Mouse (Mus musculus) limb, embryonic 14.5 days (tissue): ENCODE results near the gene Fah. TPM values are rescaled to one million over a fixed set of nuclear protein-coding genes. Genes with fewer than 3 reads are reported as not detected.

Experiments
- ATAC-seq: fragments of 200-750 bp; cut with Nextera tagmentation; 2 replicates; pipeline ENCODE4 v1.8.0; 2017; ENCODE audit warnings: low read depth, moderate number of reproducible peaks, moderate TSS enrichment; ENCODE audit not compliant: low FRiP score
- DNase-seq: peaks from one replicate; pipeline ENCODE4 v3.0.0-alpha.2; 2015; ENCODE audit warnings: low spot score
- H3K27ac ChIP-seq: fragments of 300-500 bp; sonication (generic); replicated peaks from 2 replicates; pipeline ENCODE4 v1.5.1; 2014; ENCODE audit warnings: low read depth, mild to moderate bottlenecking, low read length, moderate library complexity, mixed read lengths
- H3K27me3 ChIP-seq: fragments of 300-500 bp; sonication (generic); 2 replicates; pipeline ENCODE4 v1.6.1; 2014; ENCODE audit warnings: low read length, mixed read lengths; ENCODE audit not compliant: control insufficient read depth, insufficient read depth
- H3K36me3 ChIP-seq: fragments of 300-500 bp; sonication (generic); 2 replicates; pipeline ENCODE4 v1.6.1; 2014; ENCODE audit warnings: mild to moderate bottlenecking, low read length, moderate library complexity, mixed read lengths; ENCODE audit not compliant: control insufficient read depth, insufficient read depth
- H3K4me1 ChIP-seq: fragments of 300-500 bp; sonication (generic); 2 replicates; pipeline ENCODE4 v1.6.1; 2014; ENCODE audit warnings: antibody characterized with exemption, low read length, mixed read lengths; ENCODE audit not compliant: control insufficient read depth, insufficient read depth
- H3K4me2 ChIP-seq: fragments of 300-500 bp; sonication (generic); replicated peaks from 2 replicates; pipeline ENCODE4 v1.6.1; 2014; ENCODE audit warnings: low read depth, mild to moderate bottlenecking, low read length, moderate library complexity; ENCODE audit not compliant: severe bottlenecking
- H3K4me3 ChIP-seq: fragments of 300-500 bp; sonication (generic); replicated peaks from 2 replicates; pipeline ENCODE4 v1.5.1; 2014; ENCODE audit warnings: low read length
- H3K9ac ChIP-seq: fragments of 300-500 bp; sonication (generic); 2 replicates; pipeline ENCODE4 v1.6.1; 2014; ENCODE audit warnings: mild to moderate bottlenecking, low read depth, low read length, moderate library complexity; ENCODE audit not compliant: severe bottlenecking
- H3K9me3 ChIP-seq: fragments of 300-500 bp; sonication (generic); 2 replicates; pipeline ENCODE4 v1.6.1; 2016; ENCODE audit warnings: low read length; ENCODE audit not compliant: control insufficient read depth
- POLR2A ChIP-seq: fragments of 200-500 bp; IDR thresholded peaks from 2 replicates; pipeline ENCODE4 v1.8.0; 2012; ENCODE audit warnings: inconsistent platforms, mild to moderate bottlenecking, moderate library complexity, borderline replicate concordance; ENCODE audit not compliant: insufficient read depth, insufficient read length; ENCODE audit errors: extremely low read depth
- WGBS: fragments of 180-500 bp; shearing (Covaris S2); extraction: QIAGEN DNeasy Blood & Tissue Kit; methylation state at CpG from one replicate; pipeline ENCODE4 v1.1.7; 2014; 5-methylcytosine and 5-hydroxymethylcytosine counted together
- polyA plus RNA-seq, 2 experiments: library from polyadenylated mRNA; depleted of rRNA in 1 of 2; stranded (reverse) in 1 of 2; unstranded in 1 of 2; fragments of >200 nt; fragmentation: Nextera tagmentation in 1 of 2; extraction: Ambion mirVana in 1 of 2; gene quantifications; 2 replicates each; pipeline versions ENCODE4 v1.2.1 to v1.2.3; 2012 to 2014

The Fah gene
- polyA plus RNA-seq, 2 experiments: 5.0 to 7.4 TPM

DNA sequence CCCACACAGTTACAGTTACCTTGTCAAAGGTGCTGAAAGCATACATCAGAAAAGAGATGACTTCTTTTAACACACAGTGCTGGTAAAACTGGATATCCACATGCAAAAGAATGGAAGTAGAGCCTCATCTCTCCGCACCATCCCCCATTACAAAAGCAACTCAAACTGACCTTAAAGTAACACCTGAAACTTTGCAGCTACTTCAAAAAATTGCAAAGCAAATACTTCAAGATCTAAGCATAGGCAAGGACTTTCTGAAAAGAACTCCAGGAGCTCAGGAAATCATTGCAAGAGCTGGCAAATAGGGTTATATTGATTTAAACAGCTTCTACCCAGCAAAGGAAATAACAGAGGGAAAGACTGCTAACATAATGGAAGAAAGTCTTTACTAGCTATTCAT, 46.0 kb downstream of the Fah start:
- no peaks in the 10 kb centered on the region for H3K9me3 ChIP-seq
- WGBS: 92% methylated on average over 1 of the region's 1 CpGs
- peaks cover 2% of the 10 kb centered on the region; the same call in 1 of the 2 replicates for H3K4me1 ChIP-seq
- TF ChIP-seq POLR2A: no peak
- H3K4me2 ChIP-seq: no peak overlapping the region
- DNase-seq: no peak
- no peak overlapping the region for H3K9ac ChIP-seq
- no peak overlapping the region for H3K4me3 ChIP-seq
- no peaks in the 10 kb centered on the region for H3K36me3 ChIP-seq
- no peak for ATAC-seq
- no peaks in the 10 kb centered on the region for H3K27me3 ChIP-seq
- H3K27ac ChIP-seq: no peak overlapping the region

DNA sequence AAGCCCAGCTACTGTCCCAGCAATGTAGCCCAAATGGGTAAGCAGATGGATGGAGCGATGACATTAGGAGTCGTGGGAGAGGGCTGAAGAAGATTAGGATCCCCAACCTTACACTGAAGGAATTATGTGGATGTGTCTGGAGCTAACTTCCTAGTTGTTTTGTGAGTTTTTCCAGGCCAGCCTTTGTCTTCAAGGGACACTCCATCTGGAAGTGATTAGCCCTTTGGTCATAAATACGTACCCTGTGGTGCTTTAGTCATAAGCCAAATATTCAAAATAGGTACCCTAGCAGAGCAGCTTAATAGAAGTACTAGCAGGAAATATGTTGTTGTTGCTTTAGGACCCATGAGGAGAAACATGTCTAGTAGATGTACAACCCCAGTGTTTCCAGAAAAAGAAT, 49.2 kb downstream of the Fah start:
- WGBS: 44% methylated on average over 3 of the region's 3 CpGs
- no peak overlapping the region for H3K27ac ChIP-seq
- no peak for ATAC-seq

DNA sequence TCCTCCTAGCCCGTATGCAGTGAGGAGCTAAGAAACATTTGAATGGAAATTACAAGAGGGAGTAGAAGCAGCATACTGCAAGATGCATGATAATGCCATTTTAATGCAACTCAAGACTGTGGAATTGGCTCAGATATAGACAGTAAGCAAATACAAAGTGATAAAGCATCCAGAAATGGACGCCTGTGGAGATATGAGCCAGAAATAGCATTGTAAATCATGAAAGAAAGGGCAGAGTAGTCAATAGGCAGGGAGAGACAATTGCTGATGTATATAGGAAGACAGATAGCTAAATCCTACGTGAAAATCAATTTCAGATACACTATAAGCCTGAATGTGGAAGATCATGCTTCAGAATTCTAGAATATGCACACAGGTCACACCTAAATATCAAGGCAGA, 51.2 kb downstream of the Fah start:
- H3K27me3 ChIP-seq: no peaks in the 10 kb centered on the region
- no peak overlapping the region for H3K4me2 ChIP-seq
- ATAC-seq (no peak), DNase-seq (no peak)
- H3K9ac ChIP-seq: no peak overlapping the region
- whole genome bisulfite sequencing: 83% methylated on average over 3 of the region's 3 CpGs
- no peak overlapping the region for H3K27ac ChIP-seq
- TF ChIP-seq POLR2A: no peak
- no peaks in the 10 kb centered on the region for H3K36me3 ChIP-seq
- H3K4me1 ChIP-seq: peaks cover 2% of the 10 kb centered on the region; the same call in 1 of the 2 replicates
- H3K9me3 ChIP-seq: no peaks in the 10 kb centered on the region
- no peak overlapping the region for H3K4me3 ChIP-seq

More for the DNA sequence above, 49.2 kb downstream of the Fah start:
- Histone ChIP-seq H3K4me3 (no peak overlapping the region), H3K9ac (no peak overlapping the region), H3K9me3 (no peaks in the 10 kb centered on the region), H3K36me3 (no peaks in the 10 kb centered on the region), H3K4me2 (no peak overlapping the region), H3K4me1 (peaks cover 2% of the 10 kb centered on the region; the same call in 1 of the 2 replicates), H3K27me3 (no peaks in the 10 kb centered on the region)
- peak; percentile 21 for DNase-seq
- TF ChIP-seq POLR2A: no peak

DNA sequence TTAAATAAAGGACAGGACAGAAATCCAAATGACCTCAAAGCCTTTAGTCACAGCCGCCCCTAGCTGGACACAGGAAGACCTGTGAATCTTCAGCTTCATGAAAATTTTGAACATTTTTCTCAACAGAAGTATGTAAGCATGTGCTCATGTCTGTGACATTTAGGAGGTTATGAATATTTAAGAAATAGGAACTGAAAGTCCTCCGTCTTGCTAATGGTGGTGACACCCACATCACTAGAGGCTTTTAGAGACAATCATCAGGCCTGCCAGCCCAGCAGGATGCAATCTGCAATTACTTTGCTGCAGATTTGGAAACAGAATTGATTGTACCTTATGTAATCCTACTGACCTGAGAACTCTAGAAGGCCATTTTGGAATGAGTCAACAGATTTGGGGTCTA, 55.0 kb downstream of the Fah start:
- Histone ChIP-seq H3K4me1 (no peaks in the 10 kb centered on the region), H3K9ac (no peak overlapping the region), H3K4me2 (no peak overlapping the region), H3K27ac (no peak overlapping the region), H3K4me3 (no peak overlapping the region), H3K27me3 (no peaks in the 10 kb centered on the region), H3K9me3 (no peaks in the 10 kb centered on the region), H3K36me3 (no peaks in the 10 kb centered on the region)
- no peak for ATAC-seq
- no peak for TF ChIP-seq POLR2A
- no peak for DNase-seq
- 84% methylated on average over 2 of the region's 2 CpGs for WGBS

DNA sequence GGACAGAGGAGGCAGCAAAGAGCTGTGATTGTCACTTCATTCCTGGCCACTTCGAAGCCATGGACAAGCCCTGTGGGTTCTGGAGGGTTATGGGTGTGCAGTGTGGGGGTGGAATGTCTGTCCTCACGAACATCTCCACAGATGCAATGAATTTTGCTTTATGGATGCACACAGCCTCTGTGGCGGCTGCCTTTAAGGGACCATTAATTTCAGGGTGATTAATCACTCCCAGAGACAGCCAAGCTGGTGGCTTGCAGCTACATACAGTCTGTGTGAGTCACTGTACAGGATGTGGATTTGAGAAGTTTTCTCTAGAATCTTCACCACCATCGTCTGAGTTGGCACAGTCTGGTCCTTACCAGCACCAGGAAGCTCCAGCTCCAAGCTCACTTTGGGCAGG, 59.9 kb downstream of the Fah start:
- Histone ChIP-seq H3K4me2 (no peak overlapping the region), H3K27me3 (no peaks in the 10 kb centered on the region), H3K9ac (no peak overlapping the region), H3K4me3 (no peak overlapping the region), H3K36me3 (no peaks in the 10 kb centered on the region), H3K27ac (no peak overlapping the region), H3K9me3 (no peaks in the 10 kb centered on the region), H3K4me1 (no peaks in the 10 kb centered on the region)
- TF ChIP-seq POLR2A: no peak
- no peak for DNase-seq
- WGBS: 45% methylated on average over 4 of the region's 4 CpGs
- ATAC-seq: no peak

DNA sequence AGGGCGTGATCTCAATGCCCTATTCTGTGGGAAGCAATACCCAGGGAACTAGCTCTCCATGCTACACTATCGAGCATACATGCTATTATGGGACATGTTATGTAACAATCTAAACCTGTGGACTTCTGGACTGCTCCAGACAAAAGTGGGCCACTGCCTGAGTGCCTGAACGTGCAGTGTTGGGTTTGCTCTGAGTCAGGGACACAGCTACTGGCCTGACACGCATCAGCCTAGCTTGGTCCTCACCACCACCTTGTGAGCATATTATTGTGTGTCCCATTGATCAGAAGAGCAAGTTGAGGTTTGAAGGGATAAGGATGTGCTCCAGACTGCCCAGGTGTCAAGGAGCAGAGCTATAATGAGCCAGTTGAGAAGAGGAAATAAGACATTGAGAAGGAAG, 61.6 kb downstream of the Fah start:
- Histone ChIP-seq H3K9ac (no peak overlapping the region), H3K27ac (no peak overlapping the region), H3K4me2 (no peak overlapping the region), H3K36me3 (no peaks in the 10 kb centered on the region), H3K27me3 (no peaks in the 10 kb centered on the region), H3K4me1 (no peaks in the 10 kb centered on the region), H3K4me3 (no peak overlapping the region), H3K9me3 (no peaks in the 10 kb centered on the region)
- DNase-seq (no peak), ATAC-seq (no peak)
- TF ChIP-seq POLR2A: no peak
- WGBS: 89% methylated on average over 4 of the region's 4 CpGs

Other genes starting within 250 kb of the Fah start
- 29.7 and 37.4 TPM in 2 replicates for gene Arnt2, start 196.5 kb downstream of the Fah start, polyA plus RNA-seq (2012; rRNA removed)
- 11.0 and 13.6 TPM in 2 replicates for gene Arnt2, start 196.5 kb downstream of the Fah start, polyA plus RNA-seq (2014; fragmentation: Nextera tagmentation; extraction: Ambion mirVana)
- gene Gm2115, start 77.8 kb downstream of the Fah start, polyA plus RNA-seq (2012; rRNA removed): 0.97 and 1.4 TPM in 2 replicates
- 0.99 and 1.6 TPM in 2 replicates for gene Gm2115, start 77.8 kb downstream of the Fah start, polyA plus RNA-seq (2014; fragmentation: Nextera tagmentation; extraction: Ambion mirVana)
- gene Zfand6, start 83.2 kb upstream of the Fah start, polyA plus RNA-seq (2012; rRNA removed): 159 and 188 TPM in 2 replicates
- gene Zfand6, start 83.2 kb upstream of the Fah start, polyA plus RNA-seq (2014; fragmentation: Nextera tagmentation; extraction: Ambion mirVana): 151 and 173 TPM in 2 replicates
- not detected in 2 replicates for gene Olfr291, start 246.8 kb upstream of the Fah start, polyA plus RNA-seq (2012; rRNA removed)
- gene Olfr291, start 246.8 kb upstream of the Fah start, polyA plus RNA-seq (2014; fragmentation: Nextera tagmentation; extraction: Ambion mirVana): not detected in 2 replicates